Mouse (Mus musculus) c-Kit-negative CD71-positive TER-119-positive erythroid progenitor cells, embryonic 14.5 days (primary cell): Measurements from ENCODE around the gene Vwf.
A peak's percentile ranks its signal among the peaks of the same experiment; 100 is the strongest.

Experiments
- DNase-seq: peaks from one replicate; pipeline ENCODE4 v3.0.0-alpha.2; 2013; ENCODE audit warnings: low read depth, low spot score

Vwf gene

GRCm38 (mm10) chr6:125622434-125622833 is 75.9 kb downstream of the Vwf start:
- DNase-seq, result no peak

DNA sequence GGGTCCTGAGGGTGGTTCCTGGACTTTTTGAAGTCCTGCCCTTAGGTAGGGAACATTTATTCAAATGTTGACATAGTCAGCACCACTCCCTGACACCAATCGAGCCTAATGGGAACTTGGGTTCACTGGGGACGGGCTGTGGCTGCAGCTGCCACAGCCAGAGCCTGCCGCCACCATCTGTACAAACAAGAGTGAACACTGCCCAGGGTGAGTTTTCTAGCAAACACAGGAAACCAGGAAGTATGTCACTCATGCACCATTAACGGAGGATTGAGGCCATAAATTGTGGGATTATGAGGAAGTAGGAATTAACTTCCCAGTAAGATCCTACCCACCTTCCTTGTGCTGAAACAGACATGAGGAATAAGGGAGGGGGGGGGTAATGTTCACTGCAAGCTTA is 93.9 kb downstream of the Vwf start:
- DNase-seq, result no peak

GRCm38 (mm10) chr6:125641146-125641545 is 94.6 kb downstream of the Vwf start:
- no peak for DNase-seq

- DNase-seq, result no peak
These were observed 102.4 kb downstream of the Vwf start for GRCm38 (mm10) chr6:125648964-125649363.

DNA sequence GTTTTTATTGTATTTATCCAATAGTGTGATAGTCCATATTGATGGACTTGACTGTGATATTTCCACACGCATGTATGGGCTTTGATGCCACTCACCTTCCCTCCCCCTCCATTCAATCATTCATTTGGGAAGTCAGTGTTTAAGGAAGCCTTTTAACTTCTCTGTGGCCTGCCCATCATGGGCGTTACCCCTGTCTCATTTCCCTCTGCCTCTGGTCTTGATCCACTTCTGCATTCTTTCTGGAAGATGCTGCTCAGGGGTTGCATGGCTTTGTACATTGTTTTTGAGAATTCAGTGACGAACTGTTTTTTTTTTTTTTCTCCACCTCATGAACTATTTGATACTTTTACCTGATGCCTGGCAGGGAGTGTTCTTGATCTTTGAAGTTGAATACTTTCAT is 104.8 kb downstream of the Vwf start:
- DNase-seq, result no peak

GRCm38 (mm10) chr6:125653416-125653815 is 106.8 kb downstream of the Vwf start:
- DNase-seq, result no peak

DNA sequence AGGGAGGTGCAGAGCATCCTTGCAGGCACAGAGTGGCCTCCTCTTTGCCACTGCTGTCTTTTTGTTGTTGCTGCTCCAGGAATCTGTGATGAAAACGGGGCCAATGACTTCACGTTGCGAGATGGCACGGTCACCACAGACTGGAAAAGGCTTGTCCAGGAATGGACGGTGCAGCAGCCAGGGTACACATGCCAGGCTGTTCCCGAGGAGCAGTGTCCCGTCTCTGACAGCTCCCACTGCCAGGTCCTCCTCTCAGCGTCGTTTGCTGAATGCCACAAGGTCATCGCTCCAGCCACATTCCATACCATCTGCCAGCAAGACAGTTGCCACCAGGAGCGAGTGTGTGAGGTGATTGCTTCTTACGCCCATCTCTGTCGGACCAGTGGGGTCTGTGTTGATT is 110.3 kb downstream of the Vwf start:
- no peak for DNase-seq

GRCm38 (mm10) chr6:125657966-125658365 is 111.4 kb downstream of the Vwf start:
- no peak for DNase-seq

DNA sequence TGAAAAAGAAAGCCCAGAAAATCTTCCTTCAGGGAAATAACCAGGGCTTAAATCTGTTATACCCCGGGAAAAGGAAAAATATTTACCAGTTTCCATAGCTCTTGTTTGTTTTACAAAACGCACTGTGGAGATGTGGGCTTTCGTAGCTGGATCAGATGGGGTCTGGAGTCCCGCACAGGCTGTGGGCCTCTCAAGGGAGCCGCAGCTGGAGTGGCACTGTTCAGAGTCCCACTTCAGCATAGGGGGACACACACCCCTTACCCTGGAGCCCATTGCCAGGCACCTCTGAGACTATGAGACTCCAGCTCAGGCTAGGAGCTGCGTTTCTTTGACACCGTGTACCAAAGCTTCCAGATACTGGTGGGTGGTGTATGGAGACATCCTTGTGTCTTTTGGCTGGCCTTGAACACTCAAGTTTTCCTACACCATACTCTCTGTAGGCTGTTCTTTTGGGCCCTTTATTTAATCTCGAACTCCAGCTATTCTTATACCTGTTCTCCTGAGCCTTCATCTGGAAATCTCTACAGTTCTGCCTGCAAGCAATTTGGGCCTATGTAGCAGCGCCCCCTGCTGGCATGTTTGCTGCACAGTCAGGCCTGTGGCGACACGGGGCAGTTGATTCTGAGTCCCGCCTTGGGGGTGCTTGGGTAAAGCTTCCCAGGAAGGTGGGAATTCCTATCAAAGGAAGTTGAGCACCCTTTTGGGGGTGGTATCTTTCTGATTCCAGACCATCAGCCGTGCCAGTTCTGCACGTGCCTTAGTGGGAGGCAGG is 114.7 kb downstream of the Vwf start:
- DNase-seq, result peak; percentile 36

GRCm38 (mm10) chr6:125663906-125664305 is 117.3 kb downstream of the Vwf start:
- no peak for DNase-seq

GRCm38 (mm10) chr6:125671835-125672234 is 125.3 kb downstream of the Vwf start:
- DNase-seq, result no peak

- DNase-seq, result no peak
These were observed 131.9 kb downstream of the Vwf start for GRCm38 (mm10) chr6:125678492-125678891.

DNA sequence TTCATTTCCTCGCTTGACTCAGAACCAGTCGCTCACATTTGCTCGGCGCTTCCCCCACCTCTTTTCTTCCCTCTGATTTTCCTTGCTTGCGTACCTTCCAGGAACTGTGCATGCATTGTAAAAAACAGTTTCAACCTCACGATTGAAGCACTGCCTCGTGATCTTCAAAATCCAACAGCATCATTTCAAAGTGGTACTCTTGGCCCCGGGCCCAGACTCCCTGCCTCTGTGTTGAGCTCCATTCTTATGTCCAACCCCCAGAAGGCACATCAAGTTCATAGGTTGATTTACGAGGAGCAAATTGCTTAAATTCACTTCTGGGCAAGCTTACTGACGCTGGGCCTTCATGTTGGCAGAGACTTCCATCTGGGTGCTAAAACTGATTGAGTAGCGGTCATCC is 134.0 kb downstream of the Vwf start:
- DNase-seq, result no peak

- no peak for DNase-seq
These were observed 138.8 kb downstream of the Vwf start for GRCm38 (mm10) chr6:125685420-125685819.

DNA sequence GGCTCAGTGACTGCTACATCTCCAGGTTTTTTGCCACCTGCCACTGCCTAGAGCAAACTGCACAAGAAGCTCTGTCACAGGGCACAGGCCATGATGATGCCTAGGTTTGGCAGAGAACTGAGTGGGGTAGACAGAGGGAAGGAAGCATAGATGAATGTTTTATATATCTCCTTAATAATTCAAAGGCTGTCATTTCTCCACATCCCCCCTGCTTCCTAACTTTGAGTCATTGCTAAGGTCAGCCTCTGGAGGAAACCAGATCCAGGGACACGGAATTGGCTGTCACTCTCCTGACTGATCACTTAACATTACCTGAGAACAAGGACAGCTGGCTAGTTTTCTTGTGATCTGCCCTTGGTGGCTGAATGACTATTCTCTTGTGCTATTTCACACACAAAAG is 141.4 kb downstream of the Vwf start:
- no peak for DNase-seq

- no peak for DNase-seq
These were observed 143.6 kb downstream of the Vwf start, which contains the start of gene Ano2 for GRCm38 (mm10) chr6:125690057-125690703. Gene Ano2 (plus strand): TSS chr6:125690419.

DNA sequence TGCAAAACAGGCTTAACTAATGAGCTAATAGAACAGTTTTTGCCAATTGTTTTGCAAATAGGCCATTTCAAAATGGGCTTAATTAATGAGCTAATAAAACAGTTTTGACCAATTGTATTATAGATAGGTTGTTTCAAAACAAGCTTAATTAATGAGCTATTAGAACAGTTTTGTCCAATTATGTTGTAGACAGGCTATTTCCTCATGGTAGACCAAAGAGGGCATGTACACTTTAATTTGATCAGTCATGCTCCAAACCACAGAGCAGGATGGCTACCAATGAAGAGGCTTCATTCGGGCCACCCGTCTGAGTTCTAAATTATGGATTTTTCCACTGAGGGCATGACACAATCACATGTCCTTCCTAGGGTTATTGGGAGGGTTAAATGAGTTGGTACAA is 154.6 kb downstream of the Vwf start:
- no peak for DNase-seq

- no peak for DNase-seq
These were observed 164.7 kb downstream of the Vwf start for GRCm38 (mm10) chr6:125711261-125711660.

DNA sequence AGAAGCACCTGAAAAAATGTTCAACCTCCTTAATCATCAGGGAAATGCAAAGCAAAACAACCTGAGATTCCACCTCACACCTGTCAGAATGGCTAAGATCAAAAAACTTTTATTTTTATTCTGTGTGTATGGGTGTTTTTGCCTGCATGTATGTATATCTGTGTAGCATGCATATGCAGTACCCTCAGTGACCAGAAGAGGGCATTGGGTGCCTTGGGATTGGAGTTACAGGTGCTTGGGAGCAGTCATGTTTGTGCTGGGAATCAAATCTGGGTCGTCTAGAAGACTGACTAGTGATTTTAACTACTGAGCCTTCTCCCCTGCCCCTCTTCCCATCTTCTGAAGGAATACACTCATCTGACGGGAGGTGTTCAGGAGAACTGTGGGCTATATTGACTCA is 179.8 kb downstream of the Vwf start:
- no peak for DNase-seq

DNA sequence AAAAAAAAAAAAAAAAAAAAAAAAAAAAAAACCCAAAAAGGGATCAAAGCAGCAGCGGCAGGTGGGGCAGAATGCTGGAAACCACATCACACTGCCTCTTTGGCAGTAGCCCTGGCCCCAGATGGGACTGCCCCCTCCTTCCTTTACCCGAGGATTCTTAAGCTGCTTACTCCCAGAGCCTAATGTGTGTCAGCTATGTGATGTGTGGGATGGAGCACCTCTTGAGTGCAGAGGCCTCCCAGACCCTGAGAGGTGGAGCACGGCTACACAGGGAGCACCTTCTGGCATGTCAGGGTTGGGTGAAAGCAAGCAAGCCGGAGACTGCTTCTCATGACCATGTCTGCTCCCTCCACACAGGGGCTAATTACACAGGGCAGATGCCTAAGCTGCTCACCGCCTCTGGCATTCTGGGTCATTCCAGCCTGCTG is 180.9 kb downstream of the Vwf start:
- no peak for DNase-seq

GRCm38 (mm10) chr6:125729471-125729870 is 182.9 kb downstream of the Vwf start:
- DNase-seq, result no peak

GRCm38 (mm10) chr6:125729986-125730535 is 183.5 kb downstream of the Vwf start:
- DNase-seq, result no peak
